Comparison of ENCODE assay signal across 8 mouse cellular contexts in the genomic region with DNA sequence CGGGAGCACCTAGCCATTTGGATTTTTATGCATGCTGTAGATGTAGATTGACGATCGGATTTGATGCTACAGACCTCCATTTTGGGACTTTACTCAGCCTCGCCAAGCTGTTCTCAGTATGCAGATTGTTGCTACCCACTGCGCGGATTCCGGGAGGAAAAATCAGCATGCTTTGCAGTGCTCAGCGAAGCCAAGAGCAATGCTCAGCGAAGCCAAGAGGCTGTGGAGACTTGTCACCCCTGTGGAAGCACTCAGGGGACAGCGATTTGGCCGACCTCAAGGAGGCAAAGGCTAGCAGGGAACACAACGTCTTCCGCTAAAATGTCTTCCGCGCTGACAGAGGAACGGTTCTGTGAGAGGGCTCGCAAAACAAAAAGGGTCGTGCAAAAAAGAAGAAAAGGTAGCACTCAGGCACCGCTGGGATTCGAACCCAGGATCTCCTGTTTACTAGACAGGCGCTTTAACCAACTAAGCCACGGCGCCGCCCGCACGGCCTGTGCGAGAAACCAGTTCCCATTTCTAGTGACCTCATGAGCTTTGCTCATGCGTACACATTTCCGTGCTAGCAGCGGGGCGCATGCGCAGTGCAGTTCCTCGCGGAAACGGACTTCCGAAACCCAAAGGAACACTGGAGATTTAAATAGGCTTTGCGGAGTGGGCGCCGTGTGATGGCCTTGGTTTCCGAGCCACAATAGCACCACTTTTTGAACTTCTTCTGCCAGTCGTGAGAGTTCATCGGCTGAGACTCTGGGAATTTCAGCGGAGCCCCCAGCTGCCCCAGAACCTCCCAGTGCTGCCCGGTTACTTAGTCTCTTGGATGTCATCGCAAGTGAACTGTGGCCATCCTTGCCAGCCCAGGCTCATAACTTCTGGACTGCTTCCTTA. TPM values are rescaled to one million over a fixed set of nuclear protein-coding genes. Genes with fewer than 3 reads are reported as not detected.
A peak's percentile ranks its signal among the peaks of the same experiment; 100 is the strongest.
DNase-seq lines count a peak whose midpoint lies in the region; ATAC-seq lines count a peak whose summit lies in the region.

No protein-coding gene starts in this region.

- intact Hi-C loops in heart, postnatal 14 days (cut with DNase I), result loop anchor here (2.0 kb wide), 1 partner anchor 18 kb away; no protein-coding TSS in a partner anchor

- peak overlapping the region; percentile 70 for H3K9ac ChIP-seq in forebrain, embryonic 14.5 days (ENCODE audit: low read length)
- peak overlapping the region; percentile 58 for H3K9ac ChIP-seq in neural tube, embryonic 15.5 days (replicated peaks)

- H3K27me3 ChIP-seq in forebrain, embryonic 14.5 days (replicated peaks; ENCODE audit: control insufficient read depth, insufficient read depth, low read length), result no peaks in the 10 kb centered on the region
- no peaks in the 10 kb centered on the region for H3K27me3 ChIP-seq in neural tube, embryonic 15.5 days (replicated peaks)

- H3K4me2 ChIP-seq in forebrain, embryonic 14.5 days (ENCODE audit: low read length), result peak overlapping the region; percentile 58
- H3K4me2 ChIP-seq in neural tube, embryonic 15.5 days, result peak overlapping the region; percentile 58

- H3K27ac ChIP-seq in forebrain, embryonic 14.5 days (ENCODE audit: low read depth, low read length), result peak overlapping the region; percentile 93
- peak overlapping the region; percentile 94 for H3K27ac ChIP-seq in neural tube, embryonic 15.5 days (replicated peaks)

- H3K36me3 ChIP-seq in forebrain, embryonic 14.5 days (ENCODE audit: control insufficient read depth, insufficient read depth, low read length), result no peaks in the 10 kb centered on the region
- no peaks in the 10 kb centered on the region for H3K36me3 ChIP-seq in neural tube, embryonic 15.5 days

- H3K4me1 ChIP-seq in forebrain, embryonic 14.5 days (ENCODE audit: control insufficient read depth, insufficient read depth, low read length), result 0 out of 2 replicates have a peak, but pooled peaks cover 2% of the 10 kb centered on the region
- peaks cover 23% of the 10 kb centered on the region for H3K4me1 ChIP-seq in neural tube, embryonic 15.5 days

- H3K9me3 ChIP-seq in forebrain, embryonic 14.5 days (replicated peaks; ENCODE audit: control insufficient read depth, low read length), result no peaks in the 10 kb centered on the region
- no peaks in the 10 kb centered on the region for H3K9me3 ChIP-seq in neural tube, embryonic 15.5 days (replicated peaks)

- WGBS in forebrain, embryonic 14.5 days, result under 1% methylated on average over 45 of the region's 45 CpGs
- under 1% methylated on average over 45 of the region's 45 CpGs for WGBS in neural tube, embryonic 15.5 days

- peak overlapping the region; percentile 54 for H3K4me3 ChIP-seq in forebrain, embryonic 14.5 days (ENCODE audit: low read depth, low read length)
- H3K4me3 ChIP-seq in neural tube, embryonic 15.5 days (replicated peaks), result peak overlapping the region; percentile 65

- peak; percentile 97 for ATAC-seq in forebrain, embryonic 14.5 days
- peak; percentile 95 for ATAC-seq in neural tube, embryonic 15.5 days (ENCODE audit: low FRiP score)

- peak; percentile 97 for DNase-seq in ES-CJ7 (ENCODE audit: low read depth, low spot score)
- peak; percentile 96 for DNase-seq in cerebellum, adult 11 months
- peak; percentile 99 for DNase-seq in forebrain, embryonic 14.5 days (ENCODE audit: low spot score)
- DNase-seq in heart, postnatal 14 days, result peak; percentile 97 to 98
- peak; percentile 100 for DNase-seq in layer of hippocampus, adult 11-12 months (ENCODE audit: low spot score)
- peak; percentile 96 to 97 for DNase-seq in lung, adult 18-20 months
- peak; percentile 94 for DNase-seq in testis, postnatal 14 days (ENCODE audit: low spot score)

RNA-seq across cellular contexts. Expression of a gene that starts 19.3 kb away (rescaled TPM):
- 21.4 and 22.3 TPM in 2 replicates for polyA plus RNA-seq in forebrain, embryonic 14.5 days (2014; fragmentation: Nextera tagmentation; extraction: Ambion mirVana)
- 1 to 10 TPM; 8.9 to 9.0 TPM for total RNA-seq in heart, postnatal 14 days (2021)
- 22.7 and 28.2 TPM in 2 replicates for polyA plus RNA-seq in neural tube, embryonic 15.5 days (2015; fragmentation: Nextera tagmentation; extraction: Ambion mirVana)

RNA-seq across cellular contexts. Expression of a gene that starts 48.4 kb away (rescaled TPM):
- 2.1 and 4.2 TPM in 2 replicates for polyA plus RNA-seq in forebrain, embryonic 14.5 days (2014; fragmentation: Nextera tagmentation; extraction: Ambion mirVana)
- 1 to 10 TPM in 1 of 2 experiments, under 1 TPM in 1; 0.88 to 1.6 TPM for total RNA-seq in heart, postnatal 14 days (2021)
- 24.1 and 25.6 TPM in 2 replicates for polyA plus RNA-seq in neural tube, embryonic 15.5 days (2015; fragmentation: Nextera tagmentation; extraction: Ambion mirVana)

Comparison
In these comparisons a context has a peak if more than half of its experiments do, and no peak if none do; other contexts are left out.
1. Peak in every context shown above with its lines: DNase-seq, ATAC-seq, H3K4me3 ChIP-seq and H3K27ac ChIP-seq.